Mouse (Mus musculus) erythroblast, embryonic 14.5 days (primary cell): ENCODE measurements at regions not wholly inside any gene's neighbourhood (a gene's known extent, or its start where the extent isn't known, plus 50 kb on each side); places are given as distances from the start of the nearest gene placed in this dataset.

Experiments used
- GATA1 ChIP-seq: IDR thresholded peaks from 2 replicates; pipeline ENCODE4 v1.6.1; 2012; ENCODE audit warnings: low read length, inconsistent platforms, mixed read lengths
- TAL1 ChIP-seq: IDR thresholded peaks from 3 replicates; pipeline ENCODE4 v1.6.1; 2012; ENCODE audit warnings: low read length, inconsistent platforms, mixed read lengths

GRCm38 (mm10) chrX:93889394-93890042 is 57.5 kb upstream of the Pdk3 start:
- TF ChIP-seq GATA1: no peak
- no peak for TF ChIP-seq TAL1
